Mouse (Mus musculus) hindbrain, embryonic 13.5 days (tissue): ENCODE results near the gene Orai2. TPM values are rescaled to one million over a fixed set of nuclear protein-coding genes. Genes with fewer than 3 reads are reported as not detected.
"Not testable (repeated sequence)": the region's sequence is repeated elsewhere in the genome, so short reads cannot be mapped to it uniquely, and the experiment has no call there.

ENCODE experiments used
- ATAC-seq: fragments of 200-750 bp; cut with Nextera tagmentation; 2 replicates; pipeline ENCODE4 v1.8.0; 2017; ENCODE audit warnings: moderate TSS enrichment; ENCODE audit not compliant: low FRiP score
- H3K27ac ChIP-seq: fragments of 300-500 bp; sonication (generic); 2 replicates; pipeline ENCODE4 v1.5.1; 2015; ENCODE audit warnings: inconsistent platforms, mild to moderate bottlenecking, moderate library complexity
- H3K27me3 ChIP-seq: fragments of 300-500 bp; sonication (generic); 2 replicates; pipeline ENCODE4 v1.6.1; 2015; ENCODE audit warnings: mild to moderate bottlenecking, inconsistent platforms
- H3K36me3 ChIP-seq: fragments of 300-500 bp; sonication (generic); 2 replicates; pipeline ENCODE4 v1.6.1; 2015; ENCODE audit warnings: mild to moderate bottlenecking, inconsistent platforms
- H3K4me1 ChIP-seq: fragments of 300-500 bp; sonication (generic); replicated peaks from 2 replicates; pipeline ENCODE4 v1.6.1; 2015; ENCODE audit warnings: inconsistent platforms
- H3K4me2 ChIP-seq: fragments of 300-500 bp; sonication (generic); 2 replicates; pipeline ENCODE4 v1.6.1; 2015; ENCODE audit warnings: inconsistent platforms, mild to moderate bottlenecking, moderate library complexity
- H3K4me3 ChIP-seq: fragments of 300-500 bp; sonication (generic); 2 replicates; pipeline ENCODE4 v1.5.1; 2015; ENCODE audit warnings: mild to moderate bottlenecking, inconsistent platforms
- H3K9ac ChIP-seq: fragments of 300-500 bp; sonication (generic); 2 replicates; pipeline ENCODE4 v1.6.1; 2015; ENCODE audit warnings: mild to moderate bottlenecking, inconsistent platforms
- H3K9me3 ChIP-seq: fragments of 300-500 bp; sonication (generic); 2 replicates; pipeline ENCODE4 v1.6.1; 2016; ENCODE audit warnings: inconsistent platforms
- WGBS: fragments of 180-500 bp; shearing (Covaris S2); methylation state at CpG from one replicate; pipeline ENCODE4 v1.1.7; 2015; 5-methylcytosine and 5-hydroxymethylcytosine counted together
- polyA plus RNA-seq: library from polyadenylated mRNA; unstranded; fragments of >200 nt; fragmentation: Nextera tagmentation; extraction: Ambion mirVana; gene quantifications from 2 replicates; pipeline ENCODE4 v1.2.1, GENCODE M21; 2015

Gene Orai2
- 33.5 and 34.0 TPM in 2 replicates for polyA plus RNA-seq

GRCm38 (mm10) chr5:136170512-136171362 is at the start of gene Orai2:
Orai2 (minus strand) TSS chr5:136170713.
- no peaks in the 10 kb centered on the region for H3K27me3 ChIP-seq
- H3K27ac ChIP-seq, result peak within 1 kb of the TSS; percentile 87
- 5% methylated on average over 45 of the region's 49 CpGs for WGBS
- H3K36me3 ChIP-seq, result peaks cover 11% of the 10 kb centered on the region
- peaks cover 4% of the 10 kb centered on the region; the same call in 1 of the 2 replicates for H3K9me3 ChIP-seq
- peak within 1 kb of the TSS; percentile 77 for H3K9ac ChIP-seq
- ATAC-seq, result peak; percentile 87
- peak within 1 kb of the TSS; percentile 58 for H3K4me3 ChIP-seq
- peak within 1 kb of the TSS; percentile 68 for H3K4me2 ChIP-seq
- peaks cover 38% of the 10 kb centered on the region for H3K4me1 ChIP-seq

- no peaks in the 10 kb centered on the region for H3K9me3 ChIP-seq
- no peak overlapping the region for H3K27ac ChIP-seq
- 85% methylated on average over 12 of the region's 12 CpGs for WGBS
- no peak overlapping the region for H3K4me2 ChIP-seq
- H3K36me3 ChIP-seq, result peaks cover 58% of the 10 kb centered on the region
- no peak overlapping the region for H3K9ac ChIP-seq
- no peak overlapping the region for H3K4me3 ChIP-seq
- ATAC-seq, result no peak
- H3K27me3 ChIP-seq, result no peaks in the 10 kb centered on the region
- H3K4me1 ChIP-seq, result 0 out of 2 replicates have a peak, but pooled peaks cover 4% of the 10 kb centered on the region
Measured at GRCm38 (mm10) chr5:136218585-136218984, 48.1 kb upstream of the Orai2 start.

GRCm38 (mm10) chr5:136217932-136218381 is 47.4 kb upstream of the Orai2 start:
- WGBS, result 80% methylated on average over 4 of the region's 4 CpGs
- no peaks in the 10 kb centered on the region for H3K9me3 ChIP-seq
- H3K4me3 ChIP-seq, result no peak overlapping the region
- no peak overlapping the region for H3K4me2 ChIP-seq
- no peak overlapping the region for H3K9ac ChIP-seq
- no peak overlapping the region for H3K27ac ChIP-seq
- H3K4me1 ChIP-seq, result 0 out of 2 replicates have a peak, but pooled peaks cover 4% of the 10 kb centered on the region
- no peaks in the 10 kb centered on the region for H3K27me3 ChIP-seq
- ATAC-seq, result no peak
- peaks cover 52% of the 10 kb centered on the region for H3K36me3 ChIP-seq

- no peak overlapping the region for H3K4me3 ChIP-seq
- no peaks in the 10 kb centered on the region for H3K27me3 ChIP-seq
- 83% methylated on average over 18 of the region's 18 CpGs for WGBS
Measured at GRCm38 (mm10) chr5:136217004-136217665, 46.6 kb upstream of the Orai2 start.

GRCm38 (mm10) chr5:136215958-136216357 is 45.4 kb upstream of the Orai2 start:
- peaks cover 34% of the 10 kb centered on the region for H3K36me3 ChIP-seq
- no peaks in the 10 kb centered on the region for H3K27me3 ChIP-seq
- ATAC-seq, result no peak
- H3K9ac ChIP-seq, result no peak overlapping the region
- no peak overlapping the region for H3K27ac ChIP-seq
- H3K4me3 ChIP-seq, result no peak overlapping the region
- no peak overlapping the region for H3K4me2 ChIP-seq
- H3K9me3 ChIP-seq, result no peaks in the 10 kb centered on the region
- H3K4me1 ChIP-seq, result 0 out of 2 replicates have a peak, but pooled peaks cover 4% of the 10 kb centered on the region
- WGBS, result 60% methylated on average over 5 of the region's 5 CpGs

More at GRCm38 (mm10) chr5:136217004-136217665, 46.6 kb upstream of the Orai2 start:
- Histone ChIP-seq H3K9ac (no peak overlapping the region), H3K4me2 (no peak overlapping the region), H3K27ac (peak overlapping the region; percentile 19; the same call in 1 of the 2 replicates), H3K36me3 (peaks cover 46% of the 10 kb centered on the region), H3K4me1 (0 out of 2 replicates have a peak, but pooled peaks cover 4% of the 10 kb centered on the region), H3K9me3 (no peaks in the 10 kb centered on the region)
- no peak for ATAC-seq

GRCm38 (mm10) chr5:136215211-136215610 is 44.7 kb upstream of the Orai2 start:
- Histone ChIP-seq H3K4me3 (no peak overlapping the region), H3K27me3 (no peaks in the 10 kb centered on the region), H3K27ac (no peak overlapping the region), H3K9me3 (no peaks in the 10 kb centered on the region), H3K36me3 (peaks cover 27% of the 10 kb centered on the region), H3K4me1 (0 out of 2 replicates have a peak, but pooled peaks cover 4% of the 10 kb centered on the region), H3K9ac (no peak overlapping the region), H3K4me2 (no peak overlapping the region)
- WGBS, result 90% methylated on average over 3 of the region's 3 CpGs
- no peak for ATAC-seq

- H3K4me3 ChIP-seq, result no peak overlapping the region
- H3K4me2 ChIP-seq, result no peak overlapping the region
- ATAC-seq, result no peak
- H3K9me3 ChIP-seq, result no peaks in the 10 kb centered on the region
- no peak overlapping the region for H3K9ac ChIP-seq
- 0 out of 2 replicates have a peak, but pooled peaks cover 4% of the 10 kb centered on the region for H3K4me1 ChIP-seq
- no peak overlapping the region for H3K27ac ChIP-seq
- H3K36me3 ChIP-seq, result peaks cover 12% of the 10 kb centered on the region
- WGBS, result 86% methylated on average over 5 of the region's 5 CpGs
- H3K27me3 ChIP-seq, result no peaks in the 10 kb centered on the region
Measured at GRCm38 (mm10) chr5:136213716-136214115, 43.2 kb upstream of the Orai2 start.

GRCm38 (mm10) chr5:136212716-136213115 is 42.2 kb upstream of the Orai2 start:
- no peak overlapping the region for H3K4me3 ChIP-seq
- H3K36me3 ChIP-seq, result peaks cover 2% of the 10 kb centered on the region; the same call in 1 of the 2 replicates
- no peak overlapping the region for H3K27ac ChIP-seq
- no peak overlapping the region for H3K4me2 ChIP-seq
- H3K4me1 ChIP-seq, result 0 out of 2 replicates have a peak, but pooled peaks cover 4% of the 10 kb centered on the region
- 95% methylated on average over 11 of the region's 11 CpGs for WGBS
- H3K9me3 ChIP-seq, result no peaks in the 10 kb centered on the region
- ATAC-seq, result no peak
- H3K27me3 ChIP-seq, result no peaks in the 10 kb centered on the region
- no peak overlapping the region for H3K9ac ChIP-seq

- H3K4me3 ChIP-seq, H3K9ac ChIP-seq: not testable (repeated sequence)
- WGBS, result 95% methylated on average over 14 of the region's 14 CpGs
Measured at GRCm38 (mm10) chr5:136211341-136212102, 41.0 kb upstream of the Orai2 start.

GRCm38 (mm10) chr5:136210549-136210948 is 40.0 kb upstream of the Orai2 start:
- Histone ChIP-seq H3K9me3 (no peaks in the 10 kb centered on the region), H3K36me3 (no peaks in the 10 kb centered on the region), H3K9ac (no peak overlapping the region), H3K4me1 (no peaks in the 10 kb centered on the region), H3K4me2 (no peak overlapping the region), H3K4me3 (no peak overlapping the region), H3K27ac (no peak overlapping the region), H3K27me3 (no peaks in the 10 kb centered on the region)
- no peak for ATAC-seq
- 69% methylated on average over 5 of the region's 5 CpGs for WGBS

More at GRCm38 (mm10) chr5:136211341-136212102, 41.0 kb upstream of the Orai2 start:
- not testable (repeated sequence) for H3K4me1 ChIP-seq, H3K27me3 ChIP-seq, H3K27ac ChIP-seq, H3K4me2 ChIP-seq, H3K36me3 ChIP-seq, H3K9me3 ChIP-seq, ATAC-seq

- Histone ChIP-seq H3K27ac (no peak overlapping the region), H3K4me1 (peaks cover 18% of the 10 kb centered on the region), H3K4me3 (no peak overlapping the region), H3K4me2 (no peak overlapping the region), H3K9ac (no peak overlapping the region), H3K9me3 (no peaks in the 10 kb centered on the region), H3K36me3 (peaks cover 3% of the 10 kb centered on the region), H3K27me3 (no peaks in the 10 kb centered on the region)
- 36% methylated on average over 7 of the region's 7 CpGs for whole genome bisulfite sequencing
- ATAC-seq, result peak; percentile 56; the same call in 1 of the 2 replicates
Measured at GRCm38 (mm10) chr5:136201832-136202231, 31.3 kb upstream of the Orai2 start.
